Mouse (Mus musculus) kidney, adult 2 months (tissue): ENCODE data around the gene Gpc6. TPM values are rescaled to one million over a fixed set of nuclear protein-coding genes. Genes with fewer than 3 reads are reported as not detected.

ENCODE experiments used
- DNase-seq: peaks from one replicate; pipeline ENCODE4 v3.0.0; 2021
- H3K27ac ChIP-seq: fragments of 200-500 bp; 2 replicates; pipeline ENCODE4 v1.5.1; 2012; ENCODE audit warnings: low read depth, low read length, control low read depth, inconsistent platforms; ENCODE audit not compliant: insufficient read depth
- H3K27me3 ChIP-seq: fragments of 200-500 bp; replicated peaks from 2 replicates; pipeline ENCODE4 v1.6.1; 2012; ENCODE audit warnings: mild to moderate bottlenecking, moderate library complexity, low read length, inconsistent platforms; ENCODE audit not compliant: control insufficient read depth, insufficient read depth
- H3K36me3 ChIP-seq: fragments of 200-500 bp; 2 replicates; pipeline ENCODE4 v1.6.1; 2012; ENCODE audit warnings: mild to moderate bottlenecking, moderate library complexity, low read length, inconsistent platforms; ENCODE audit not compliant: control insufficient read depth, insufficient read depth
- H3K4me1 ChIP-seq: fragments of 200-500 bp; 2 replicates; pipeline ENCODE4 v1.6.1; 2011; ENCODE audit warnings: low read length; ENCODE audit not compliant: control insufficient read depth, insufficient read depth
- H3K4me3 ChIP-seq: fragments of 200-500 bp; 2 replicates; pipeline ENCODE4 v1.5.1; 2011; ENCODE audit warnings: mild to moderate bottlenecking, low read depth, low read length, control low read depth; ENCODE audit not compliant: insufficient read depth
- CTCF ChIP-seq: fragments of 200-500 bp; conservative IDR thresholded peaks from 2 replicates; pipeline ENCODE4 v1.5.1; 2011; ENCODE audit warnings: low read depth, mild to moderate bottlenecking, control low read depth, low read length, moderate library complexity, mixed read lengths; ENCODE audit not compliant: insufficient read depth, insufficient read length
- POLR2A ChIP-seq: fragments of 200-500 bp; IDR thresholded peaks from one replicate; pipeline ENCODE4 v1.6.1; 2011; ENCODE audit warnings: low read depth, low read length, control low read depth
- WGBS: fragments of 180-500 bp; shearing (Covaris S2); methylation state at CpG from one replicate; pipeline ENCODE4 v1.1.7; 2018; 5-methylcytosine and 5-hydroxymethylcytosine counted together
- polyA plus RNA-seq: library from polyadenylated mRNA; depleted of rRNA; stranded (reverse); fragments of >200 nt; gene quantifications from 2 replicates; pipeline ENCODE4 v1.2.3, GENCODE M21; 2012

Gpc6 gene
- polyA plus RNA-seq, 1 experiment: 3.4 TPM

GRCm38 (mm10) chr14:117390794-117391320, 465.7 kb downstream of the Gpc6 start:
- Histone ChIP-seq H3K27me3 (no peaks in the 10 kb centered on the region), H3K4me1 (no peaks in the 10 kb centered on the region), H3K36me3 (no peaks in the 10 kb centered on the region), H3K4me3 (no peak overlapping the region), H3K27ac (no peak overlapping the region)
- DNase-seq: no peak
- TF ChIP-seq CTCF (no peak), POLR2A (no peak)
- WGBS: 93% methylated on average over 3 of the region's 3 CpGs

DNA sequence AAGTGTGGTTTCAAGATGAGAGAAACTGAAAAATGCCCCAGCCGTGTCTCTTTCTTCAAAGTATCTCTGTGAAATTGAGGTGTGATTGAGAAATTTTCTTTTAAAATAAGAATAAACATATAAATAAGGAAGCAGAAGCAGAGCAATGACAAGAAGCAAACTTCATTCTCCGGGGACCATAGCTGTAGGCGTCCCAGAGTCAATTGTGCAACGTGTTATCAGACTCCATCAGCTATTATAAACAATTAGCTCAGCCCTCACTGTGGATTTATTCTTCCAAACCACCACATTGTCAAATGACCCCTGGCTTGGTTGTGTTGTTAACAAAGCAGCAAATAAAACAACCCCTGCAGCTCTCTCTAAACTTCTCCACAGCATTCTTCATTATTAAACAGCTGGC, 466.3 kb downstream of the Gpc6 start:
- no peak for DNase-seq
- TF ChIP-seq CTCF (no peak), POLR2A (no peak)
- Histone ChIP-seq H3K27me3 (no peaks in the 10 kb centered on the region), H3K27ac (no peak overlapping the region), H3K4me3 (no peak overlapping the region), H3K36me3 (no peaks in the 10 kb centered on the region), H3K4me1 (no peaks in the 10 kb centered on the region)
- 82% methylated on average over 4 of the region's 4 CpGs for WGBS

- no peak for DNase-seq
- Histone ChIP-seq H3K27me3 (no peaks in the 10 kb centered on the region), H3K36me3 (no peaks in the 10 kb centered on the region), H3K4me3 (no peak overlapping the region), H3K4me1 (no peaks in the 10 kb centered on the region), H3K27ac (no peak overlapping the region)
- 86% methylated on average over 3 of the region's 3 CpGs for WGBS
- no peak for TF ChIP-seq CTCF
- no peak for TF ChIP-seq POLR2A
Measured at GRCm38 (mm10) chr14:117397165-117397564, 472.1 kb downstream of the Gpc6 start.

- Histone ChIP-seq H3K27ac (no peak overlapping the region), H3K4me1 (no peaks in the 10 kb centered on the region), H3K27me3 (no peaks in the 10 kb centered on the region), H3K36me3 (no peaks in the 10 kb centered on the region), H3K4me3 (no peak overlapping the region)
- TF ChIP-seq POLR2A (no peak), CTCF (no peak)
- WGBS: 52% methylated on average over 9 of the region's 9 CpGs
- DNase-seq: peak; percentile 53
Measured at GRCm38 (mm10) chr14:117407824-117408524, 482.9 kb downstream of the Gpc6 start.

GRCm38 (mm10) chr14:117408525-117408835, 483.4 kb downstream of the Gpc6 start:
- 80% methylated on average over 3 of the region's 3 CpGs for WGBS
- no peaks in the 10 kb centered on the region for H3K4me1 ChIP-seq
- DNase-seq: no peak

DNA sequence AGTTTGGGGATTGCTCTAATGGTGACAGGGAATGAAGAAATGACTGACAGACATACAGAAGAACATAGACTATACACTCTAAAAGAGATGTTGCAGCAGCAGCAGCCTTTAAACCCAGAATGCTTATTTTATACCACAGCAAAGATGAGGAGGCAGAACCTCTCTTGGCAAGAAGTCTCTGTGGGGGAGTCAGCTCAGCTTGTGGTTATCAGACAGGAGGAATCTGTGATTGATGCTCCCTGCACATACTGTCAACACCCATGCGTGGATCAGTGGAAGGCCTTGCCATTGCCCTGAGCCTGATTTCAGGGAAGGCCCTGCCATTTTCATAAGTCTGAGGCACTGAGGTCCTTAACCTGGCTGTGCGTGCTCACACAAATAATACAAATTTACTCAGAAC, 484.7 kb downstream of the Gpc6 start:
- no peak overlapping the region for H3K27ac ChIP-seq
- H3K27me3 ChIP-seq: no peaks in the 10 kb centered on the region
- H3K36me3 ChIP-seq: no peaks in the 10 kb centered on the region
- WGBS: 89% methylated on average over 2 of the region's 2 CpGs
- DNase-seq: no peak
- H3K4me1 ChIP-seq: no peaks in the 10 kb centered on the region
- H3K4me3 ChIP-seq: no peak overlapping the region
- no peak for TF ChIP-seq POLR2A
- no peak for TF ChIP-seq CTCF

More at GRCm38 (mm10) chr14:117408525-117408835, 483.4 kb downstream of the Gpc6 start:
- no peak overlapping the region for H3K27ac ChIP-seq
- H3K27me3 ChIP-seq: no peaks in the 10 kb centered on the region
- no peaks in the 10 kb centered on the region for H3K36me3 ChIP-seq
- H3K4me3 ChIP-seq: no peak overlapping the region
- no peak for TF ChIP-seq POLR2A
- TF ChIP-seq CTCF: no peak

- no peak for TF ChIP-seq POLR2A
- no peak for TF ChIP-seq CTCF
- H3K4me1 ChIP-seq: no peaks in the 10 kb centered on the region
- H3K36me3 ChIP-seq: no peaks in the 10 kb centered on the region
- H3K27ac ChIP-seq: no peak overlapping the region
- H3K4me3 ChIP-seq: no peak overlapping the region
- WGBS: 95% methylated on average over 2 of the region's 2 CpGs
- no peak for DNase-seq
- H3K27me3 ChIP-seq: no peaks in the 10 kb centered on the region
Measured at GRCm38 (mm10) chr14:117410511-117410910, 485.4 kb downstream of the Gpc6 start.
